Mouse (Mus musculus): ENCODE results near the gene Zfp511.

GRCm38 (mm10) chr7:140047811-140048311 lies 11.7 kb downstream of the Zfp511 start:
- TF ChIP-seq MAFK (IDR thresholded peaks at IDR 0.05; ENCODE audit: insufficient read depth, low read depth, low read length) = no peak
- TF ChIP-seq HCFC1 (IDR thresholded peaks at IDR 0.05; ENCODE audit: borderline replicate concordance, insufficient read depth, low read length) = no peak

All from ES-E14 (cell line).